14 mouse cellular contexts compared by ENCODE assay signal in the genomic region with DNA sequence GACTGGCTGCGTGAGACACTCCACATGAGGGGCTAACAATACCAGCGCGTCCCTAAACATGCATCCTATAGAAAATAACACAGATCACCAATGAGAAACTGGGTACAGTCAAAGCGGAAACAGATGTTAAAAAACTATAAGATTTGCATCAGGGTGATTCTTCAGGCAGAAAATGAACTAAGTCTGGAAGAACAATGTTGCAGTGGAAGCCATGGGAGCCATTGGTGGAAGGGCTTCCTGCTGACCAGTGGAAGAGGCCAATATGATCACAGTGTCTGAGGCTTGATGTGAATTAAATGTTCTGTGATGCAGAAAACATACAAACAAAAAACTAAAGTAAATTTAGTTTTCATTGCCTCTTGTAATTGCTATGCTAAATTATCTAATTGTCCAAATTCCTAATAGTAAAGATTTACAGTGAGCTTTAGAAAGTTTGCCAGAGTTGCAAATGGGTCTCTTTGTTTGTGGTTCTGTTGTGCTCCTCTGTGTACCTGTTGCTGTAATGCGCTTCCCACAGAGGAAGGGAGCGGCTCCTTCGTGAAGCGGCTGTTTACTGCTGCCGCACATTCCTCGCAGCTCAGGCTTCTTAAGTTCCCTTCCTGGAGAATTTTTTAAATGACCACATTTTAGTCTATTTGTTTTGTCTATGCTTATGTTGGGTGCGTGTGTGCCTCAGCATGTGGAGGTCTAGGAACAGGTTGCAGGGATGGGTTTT.
"Had no signal": no experiment of that assay in that cellular context is flagged by ENCODE, and none has a peak within 500 bp of the region (broad histone marks: within the 10 kb centered on the region; RNA-seq: fewer than 3 reads in every experiment).

No protein-coding gene starts in this region.

- H3K4me3 ChIP-seq: layer of hippocampus, adult 2 months; left cerebral cortex, adult 2 months; limb, embryonic 15.5 days; liver, embryonic 12.5 days; midbrain, embryonic 13.5 days; myocyte; neural tube, embryonic 12.5 days; stomach, embryonic 15.5 days had no signal

- H3K9ac ChIP-seq: limb, embryonic 15.5 days; liver, embryonic 12.5 days; lung, embryonic 14.5 days; midbrain, embryonic 13.5 days; neural tube, embryonic 12.5 days; stomach, embryonic 15.5 days had no signal

- H3K27ac ChIP-seq: layer of hippocampus, adult 2 months; left cerebral cortex, adult 2 months; limb, embryonic 15.5 days; liver, embryonic 12.5 days; neural tube, embryonic 12.5 days; stomach, embryonic 15.5 days had no signal

- ATAC-seq: liver, embryonic 12.5 days; midbrain, embryonic 13.5 days had no signal

- H3K36me3 ChIP-seq: limb, embryonic 15.5 days; midbrain, embryonic 13.5 days; neural tube, embryonic 12.5 days; stomach, embryonic 15.5 days had no signal

- DNase-seq: kidney, postnatal 10 days; kidney, postnatal 4 days; lung, embryonic 14.5 days; lung, postnatal 14 days; right cerebral cortex, postnatal 14 days; thymus, postnatal 36 days had no signal

- H3K9me3 ChIP-seq: limb, embryonic 15.5 days; liver, embryonic 12.5 days; midbrain, embryonic 13.5 days; neural tube, embryonic 12.5 days; stomach, embryonic 15.5 days had no signal

- H3K27me3 ChIP-seq: limb, embryonic 15.5 days; liver, embryonic 12.5 days; midbrain, embryonic 13.5 days; neural tube, embryonic 12.5 days; stomach, embryonic 15.5 days had no signal

- H3K4me2 ChIP-seq: limb, embryonic 15.5 days; liver, embryonic 12.5 days; lung, embryonic 14.5 days; midbrain, embryonic 13.5 days; neural tube, embryonic 12.5 days; stomach, embryonic 15.5 days had no signal
